Mouse (Mus musculus) stomach, embryonic 14.5 days (tissue): ENCODE measurements around the gene Wscd1. TPM values are rescaled to one million over a fixed set of nuclear protein-coding genes. Genes with fewer than 3 reads are reported as not detected.

Experiments used
- ATAC-seq: fragments of 200-750 bp; cut with Nextera tagmentation; 2 replicates; pipeline ENCODE4 v1.8.0; 2017; ENCODE audit warnings: low read depth, moderate TSS enrichment; ENCODE audit not compliant: insufficient number of reproducible peaks, insufficient read depth, low FRiP score
- H3K27ac ChIP-seq: fragments of 300-500 bp; sonication (generic); 2 replicates; pipeline ENCODE4 v1.5.1; 2014; ENCODE audit warnings: mild to moderate bottlenecking, low read length, moderate library complexity, mixed read lengths
- H3K27me3 ChIP-seq: fragments of 300-500 bp; sonication (generic); 2 replicates; pipeline ENCODE4 v1.6.1; 2014; ENCODE audit warnings: low read length, control low read depth, mixed read lengths; ENCODE audit not compliant: control insufficient read depth, insufficient read depth
- H3K36me3 ChIP-seq: fragments of 300-500 bp; sonication (generic); 2 replicates; pipeline ENCODE4 v1.6.1; 2014; ENCODE audit warnings: mild to moderate bottlenecking, control low read depth, low read length, moderate library complexity, mixed read lengths; ENCODE audit not compliant: control insufficient read depth, insufficient read depth
- H3K4me1 ChIP-seq: fragments of 300-500 bp; sonication (generic); 2 replicates; pipeline ENCODE4 v1.6.1; 2014; ENCODE audit warnings: low read length, control low read depth, mixed read lengths; ENCODE audit not compliant: control insufficient read depth, insufficient read depth
- H3K4me2 ChIP-seq: fragments of 300-500 bp; sonication (generic); replicated peaks from 2 replicates; pipeline ENCODE4 v1.6.1; 2014; ENCODE audit warnings: low read depth, low read length, control low read depth
- H3K4me3 ChIP-seq: fragments of 300-500 bp; sonication (generic); 2 replicates; pipeline ENCODE4 v1.5.1; 2014; ENCODE audit warnings: low read depth, low read length, control low read depth
- H3K9ac ChIP-seq: fragments of 300-500 bp; sonication (generic); replicated peaks from 2 replicates; pipeline ENCODE4 v1.6.1; 2014; ENCODE audit warnings: low read depth, mild to moderate bottlenecking, control low read depth, low read length, moderate library complexity, mixed read lengths
- H3K9me3 ChIP-seq: fragments of 300-500 bp; sonication (generic); 2 replicates; pipeline ENCODE4 v1.6.1; 2016; ENCODE audit warnings: low read depth, low read length, control low read depth; ENCODE audit not compliant: control insufficient read depth
- WGBS: fragments of 180-500 bp; shearing (Covaris S2); extraction: QIAGEN DNeasy Blood & Tissue Kit; methylation state at CpG from one replicate; pipeline ENCODE4 v1.1.7; 2014; 5-methylcytosine and 5-hydroxymethylcytosine counted together
- polyA plus RNA-seq: library from polyadenylated mRNA; unstranded; fragments of >200 nt; fragmentation: Nextera tagmentation; extraction: Ambion mirVana; gene quantifications from 2 replicates; pipeline ENCODE4 v1.2.1, GENCODE M21; 2014

Wscd1 gene
- polyA plus RNA-seq, 1 experiment from 2014 or later: 2.3 TPM

GRCm38 (mm10) chr11:71763154-71763553 lies 13.4 kb downstream of the Wscd1 start:
- H3K4me2 ChIP-seq: no peak overlapping the region
- H3K27ac ChIP-seq: no peak overlapping the region
- H3K9ac ChIP-seq: no peak overlapping the region
- H3K36me3 ChIP-seq: no peaks in the 10 kb centered on the region
- no peak overlapping the region for H3K4me3 ChIP-seq
- no peaks in the 10 kb centered on the region for H3K4me1 ChIP-seq
- ATAC-seq: no peak
- WGBS: 33% methylated on average over 5 of the region's 5 CpGs
- no peaks in the 10 kb centered on the region for H3K9me3 ChIP-seq
- no peaks in the 10 kb centered on the region for H3K27me3 ChIP-seq

GRCm38 (mm10) chr11:71763651-71764275 lies 14.0 kb downstream of the Wscd1 start:
- Histone ChIP-seq H3K4me3 (no peak overlapping the region), H3K36me3 (no peaks in the 10 kb centered on the region), H3K27me3 (no peaks in the 10 kb centered on the region), H3K9me3 (no peaks in the 10 kb centered on the region), H3K4me2 (no peak overlapping the region), H3K27ac (no peak overlapping the region), H3K4me1 (no peaks in the 10 kb centered on the region), H3K9ac (no peak overlapping the region)
- 37% methylated on average over 5 of the region's 5 CpGs for WGBS
- ATAC-seq: no peak

- ATAC-seq: no peak
- Histone ChIP-seq H3K9ac (no peak overlapping the region), H3K4me1 (no peaks in the 10 kb centered on the region), H3K27ac (no peak overlapping the region), H3K9me3 (no peaks in the 10 kb centered on the region), H3K27me3 (no peaks in the 10 kb centered on the region), H3K36me3 (no peaks in the 10 kb centered on the region), H3K4me2 (no peak overlapping the region), H3K4me3 (no peak overlapping the region)
- WGBS: 59% methylated on average over 2 of the region's 2 CpGs
Observed at GRCm38 (mm10) chr11:71764743-71765142, 15.0 kb downstream of the Wscd1 start.

GRCm38 (mm10) chr11:71765335-71765734 lies 15.6 kb downstream of the Wscd1 start:
- H3K9ac ChIP-seq: no peak overlapping the region
- no peak for ATAC-seq
- H3K9me3 ChIP-seq: no peaks in the 10 kb centered on the region
- no peaks in the 10 kb centered on the region for H3K36me3 ChIP-seq
- no peaks in the 10 kb centered on the region for H3K4me1 ChIP-seq
- H3K4me3 ChIP-seq: no peak overlapping the region
- WGBS: 59% methylated on average over 6 of the region's 6 CpGs
- H3K27me3 ChIP-seq: no peaks in the 10 kb centered on the region
- H3K4me2 ChIP-seq: no peak overlapping the region
- H3K27ac ChIP-seq: no peak overlapping the region

- no peak overlapping the region for H3K9ac ChIP-seq
- no peaks in the 10 kb centered on the region for H3K4me1 ChIP-seq
- H3K9me3 ChIP-seq: no peaks in the 10 kb centered on the region
- no peak overlapping the region for H3K4me2 ChIP-seq
- H3K4me3 ChIP-seq: no peak overlapping the region
- no peak overlapping the region for H3K27ac ChIP-seq
- no peak for ATAC-seq
- 88% methylated on average over 1 of the region's 1 CpGs for WGBS
- no peaks in the 10 kb centered on the region for H3K36me3 ChIP-seq
- H3K27me3 ChIP-seq: no peaks in the 10 kb centered on the region
Observed at GRCm38 (mm10) chr11:71766380-71766779, 16.7 kb downstream of the Wscd1 start.

- WGBS: 84% methylated on average over 3 of the region's 3 CpGs
- no peak for ATAC-seq
- H3K4me2 ChIP-seq: no peak overlapping the region
- no peaks in the 10 kb centered on the region for H3K27me3 ChIP-seq
- no peaks in the 10 kb centered on the region for H3K36me3 ChIP-seq
- H3K9me3 ChIP-seq: no peaks in the 10 kb centered on the region
- peaks cover 3% of the 10 kb centered on the region; the same call in 1 of the 2 replicates for H3K4me1 ChIP-seq
- no peak overlapping the region for H3K27ac ChIP-seq
- no peak overlapping the region for H3K4me3 ChIP-seq
- H3K9ac ChIP-seq: no peak overlapping the region
Observed at GRCm38 (mm10) chr11:71767726-71768125, 18.0 kb downstream of the Wscd1 start.

- WGBS: 40% methylated on average over 8 of the region's 8 CpGs
- Histone ChIP-seq H3K4me3 (no peak overlapping the region), H3K9ac (no peak overlapping the region), H3K36me3 (no peaks in the 10 kb centered on the region), H3K9me3 (no peaks in the 10 kb centered on the region), H3K27ac (no peak overlapping the region), H3K27me3 (no peaks in the 10 kb centered on the region), H3K4me2 (no peak overlapping the region), H3K4me1 (peaks cover 3% of the 10 kb centered on the region; the same call in 1 of the 2 replicates)
- no peak for ATAC-seq
Observed at GRCm38 (mm10) chr11:71769744-71770143, 20.0 kb downstream of the Wscd1 start.

GRCm38 (mm10) chr11:71770479-71770878 lies 20.8 kb downstream of the Wscd1 start:
- 73% methylated on average over 2 of the region's 2 CpGs for WGBS
- H3K36me3 ChIP-seq: no peaks in the 10 kb centered on the region
- no peak overlapping the region for H3K27ac ChIP-seq
- ATAC-seq: no peak
- peaks cover 3% of the 10 kb centered on the region; the same call in 1 of the 2 replicates for H3K4me1 ChIP-seq
- H3K4me3 ChIP-seq: no peak overlapping the region
- H3K9ac ChIP-seq: no peak overlapping the region
- H3K4me2 ChIP-seq: no peak overlapping the region
- no peaks in the 10 kb centered on the region for H3K9me3 ChIP-seq
- no peaks in the 10 kb centered on the region for H3K27me3 ChIP-seq

- ATAC-seq: no peak
- Histone ChIP-seq H3K4me2 (no peak overlapping the region), H3K9me3 (no peaks in the 10 kb centered on the region), H3K27me3 (no peaks in the 10 kb centered on the region), H3K36me3 (no peaks in the 10 kb centered on the region), H3K4me3 (no peak overlapping the region), H3K27ac (no peak overlapping the region), H3K9ac (no peak overlapping the region), H3K4me1 (peaks cover 3% of the 10 kb centered on the region; the same call in 1 of the 2 replicates)
- 80% methylated on average over 7 of the region's 7 CpGs for WGBS
Observed at GRCm38 (mm10) chr11:71771074-71771473, 21.4 kb downstream of the Wscd1 start.
